Mouse (Mus musculus): ENCODE measurements at regions not wholly inside any gene's neighbourhood (a gene's known extent, or its start where the extent isn't known, plus 50 kb on each side); places are given as distances from the start of the nearest gene placed in this dataset.

DNA sequence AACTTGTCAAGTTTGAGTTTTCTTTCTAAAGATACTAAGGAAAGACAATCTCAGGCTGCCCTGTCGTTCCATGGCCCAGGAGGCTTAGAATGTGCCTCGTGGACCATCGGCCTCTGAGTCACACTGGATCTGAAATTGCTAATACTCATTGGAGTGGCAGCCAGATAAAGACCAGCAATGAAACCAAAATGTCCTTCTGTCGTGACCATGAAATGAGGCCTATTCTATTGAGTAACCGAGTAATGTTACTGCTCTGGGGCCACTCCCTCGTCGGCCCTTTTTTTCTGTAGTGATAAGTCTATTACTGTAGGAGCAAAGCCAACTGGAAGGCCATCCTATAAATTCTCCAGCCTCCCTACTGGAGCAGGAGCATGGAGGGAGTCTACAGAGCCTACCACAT is 363.9 kb upstream of the Maf start:
- TF ChIP-seq CTCF (conservative IDR thresholded peaks at IDR 0.05; ENCODE audit: low read length), result no peak
- no peak for TF ChIP-seq POU5F1 (IDR thresholded peaks at IDR 0.05; ENCODE audit: borderline replicate concordance, low read length)
- no peak for TF ChIP-seq NANOG (IDR thresholded peaks at IDR 0.05; ENCODE audit: borderline replicate concordance, low read length)

All from E14TG2a.4 (cell line).